Mouse (Mus musculus) testis, adult 2 months (tissue): ENCODE measurements around the gene Dnmbp.

ENCODE experiments used
- CTCF ChIP-seq: fragments of 200-500 bp; IDR thresholded peaks from 2 replicates; pipeline ENCODE4 v1.5.1; 2012; ENCODE audit warnings: low read depth, mild to moderate bottlenecking, inconsistent platforms, low read length, moderate library complexity; ENCODE audit not compliant: control insufficient read depth, insufficient read depth, insufficient replicate concordance
- POLR2A ChIP-seq: fragments of 200-500 bp; IDR thresholded peaks from 2 replicates; pipeline ENCODE4 v1.6.1; 2012; ENCODE audit warnings: low read depth, mild to moderate bottlenecking, inconsistent platforms, low read length, moderate library complexity; ENCODE audit not compliant: control insufficient read depth

GRCm38 (mm10) chr19:43890487-43890886 is 49.5 kb downstream of the Dnmbp start:
- TF ChIP-seq CTCF (no peak), POLR2A (no peak)
